Mouse (Mus musculus): ENCODE measurements around the gene Gm45713. TPM values are rescaled to one million over a fixed set of nuclear protein-coding genes. Genes with fewer than 3 reads are reported as not detected.
A peak's percentile ranks its signal among the peaks of the same experiment; 100 is the strongest.

The Gm45713 gene
- total RNA-seq, 1 experiment = 0.36 TPM

DNA sequence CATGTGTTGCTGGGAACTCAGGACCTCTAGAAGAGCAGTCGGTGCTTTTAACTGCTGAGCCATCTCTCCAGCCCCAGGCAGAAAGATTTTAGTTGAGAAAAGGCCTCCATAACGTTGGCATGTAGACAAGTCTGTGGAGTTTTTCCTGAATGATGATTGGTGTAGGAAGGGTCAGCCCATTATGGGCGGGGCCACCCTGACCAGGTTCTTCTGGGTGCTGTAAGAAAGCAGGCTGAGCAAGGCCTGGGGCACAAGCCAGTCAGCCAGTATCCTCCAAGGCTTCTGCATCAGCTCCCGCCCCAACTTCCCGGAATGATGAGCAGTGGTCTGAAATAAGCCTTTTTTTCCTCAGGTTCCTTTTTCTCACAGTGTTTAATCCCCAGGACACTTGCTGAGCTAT lies 55.0 kb downstream of the Gm45713 start:
- DNase-seq (ENCODE audit: low read depth, low spot score) = no peak
- peaks cover 0 to 24% of the 10 kb centered on the region in 2 experiments; a peak in 2 of 4 replicates for H3K4me1 ChIP-seq (ENCODE audit: control insufficient read depth in 2 of 2, insufficient read depth in 2 of 2, low read length in 2 of 2, poor library complexity in 1 of 2)
- H3K9ac ChIP-seq (ENCODE audit: insufficient read depth, low read depth, low read length, poor library complexity, severe bottlenecking) = no peak overlapping the region
- TF ChIP-seq ZNF384 (IDR thresholded peaks at IDR 0.05; ENCODE audit: low read depth, low read length) (no peak), MAFK (IDR thresholded peaks at IDR 0.05; ENCODE audit: insufficient read depth, low read depth, low read length) (no peak), CHD2 (IDR thresholded peaks at IDR 0.05; ENCODE audit: low read depth, low read length) (no peak), HCFC1 (IDR thresholded peaks at IDR 0.05; ENCODE audit: borderline replicate concordance, insufficient read depth, low read length) (no peak), ZC3H11A (IDR thresholded peaks at IDR 0.05; ENCODE audit: borderline replicate concordance, low read depth, low read length) (no peak)
- in situ Hi-C loops (cut with MboI; ENCODE audit: low sequenced_read_pairs in 2 of 2, unreplicated experiment in 2 of 2) = no loop called here
- H3K27ac ChIP-seq (ENCODE audit: insufficient read depth, low read depth, low read length, poor library complexity, severe bottlenecking) = no peak overlapping the region; the same call in 1 of the 2 replicates
- H3K36me3 ChIP-seq (ENCODE audit: control insufficient read depth, insufficient read depth, low read length, poor library complexity, severe bottlenecking) = peaks cover 16% of the 10 kb centered on the region
- no peak overlapping the region for H3K4me3 ChIP-seq (ENCODE audit: insufficient read depth in 1 of 2, low read depth in 1 of 2, low read length in 2 of 2, poor library complexity in 1 of 2, severe bottlenecking in 1 of 2)
- no peaks in the 10 kb centered on the region for H3K9me3 ChIP-seq (ENCODE audit: control insufficient read depth, insufficient read depth, low read depth, low read length)

GRCm38 (mm10) chr7:45079856-45080255 lies 56.2 kb downstream of the Gm45713 start:
- DNase-seq (ENCODE audit: low read depth, low spot score) = no peak
- no peak overlapping the region for H3K9ac ChIP-seq (ENCODE audit: insufficient read depth, low read depth, low read length, poor library complexity, severe bottlenecking)
- H3K4me1 ChIP-seq (ENCODE audit: control insufficient read depth in 2 of 2, insufficient read depth in 2 of 2, low read length in 2 of 2, poor library complexity in 1 of 2) = peaks cover 0 to 29% of the 10 kb centered on the region in 2 experiments; a peak in 2 of 4 replicates
- H3K4me3 ChIP-seq (ENCODE audit: insufficient read depth in 1 of 2, low read depth in 1 of 2, low read length in 2 of 2, poor library complexity in 1 of 2, severe bottlenecking in 1 of 2) = no peak overlapping the region
- in situ Hi-C loops (cut with MboI; ENCODE audit: low sequenced_read_pairs in 2 of 2, unreplicated experiment in 2 of 2) = loop anchor here in 1 of 2 experiments (5.0 kb wide), 1 partner anchor 52 kb away; no protein-coding TSS in a partner anchor
- TF ChIP-seq ZC3H11A (IDR thresholded peaks at IDR 0.05; ENCODE audit: borderline replicate concordance, low read depth, low read length) (peak; percentile 65; the same call in 1 of the 2 replicates), MAFK (IDR thresholded peaks at IDR 0.05; ENCODE audit: insufficient read depth, low read depth, low read length) (no peak)
- H3K9me3 ChIP-seq (ENCODE audit: control insufficient read depth, insufficient read depth, low read depth, low read length) = no peaks in the 10 kb centered on the region
- peaks cover 21% of the 10 kb centered on the region for H3K36me3 ChIP-seq (ENCODE audit: control insufficient read depth, insufficient read depth, low read length, poor library complexity, severe bottlenecking)
- no peak overlapping the region for H3K27ac ChIP-seq (ENCODE audit: insufficient read depth, low read depth, low read length, poor library complexity, severe bottlenecking)

DNA sequence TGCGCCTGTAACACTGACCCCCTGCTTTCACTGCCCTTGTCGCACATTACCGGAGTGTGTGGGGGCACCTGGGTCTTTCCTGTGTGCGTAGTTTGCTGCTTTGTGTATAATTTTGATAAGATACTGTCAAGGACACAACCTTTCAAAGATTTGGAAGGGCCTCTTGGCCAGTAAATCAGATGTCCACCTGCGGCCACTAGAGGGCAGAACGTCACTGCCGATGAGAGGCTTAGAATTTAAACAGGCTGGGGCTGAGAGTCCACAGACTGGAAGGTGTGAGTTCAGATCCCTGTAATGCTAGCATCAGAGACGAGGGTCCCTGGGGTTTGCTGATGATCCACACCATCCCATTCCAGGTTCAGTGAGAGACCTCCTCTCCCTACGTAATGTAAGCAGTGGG lies 57.5 kb downstream of the Gm45713 start:
- Histone ChIP-seq H3K27ac (ENCODE audit: insufficient read depth, low read depth, low read length, poor library complexity, severe bottlenecking) (no peak overlapping the region), H3K36me3 (ENCODE audit: control insufficient read depth, insufficient read depth, low read length, poor library complexity, severe bottlenecking) (peaks cover 27% of the 10 kb centered on the region), H3K4me1 (ENCODE audit: control insufficient read depth in 2 of 2, insufficient read depth in 2 of 2, low read length in 2 of 2, poor library complexity in 1 of 2) (peaks cover 0 to 30% of the 10 kb centered on the region in 2 experiments; a peak in 2 of 4 replicates), H3K9ac (ENCODE audit: insufficient read depth, low read depth, low read length, poor library complexity, severe bottlenecking) (no peak overlapping the region), H3K9me3 (ENCODE audit: control insufficient read depth, insufficient read depth, low read depth, low read length) (no peaks in the 10 kb centered on the region), H3K4me3 (ENCODE audit: insufficient read depth in 1 of 2, low read depth in 1 of 2, low read length in 2 of 2, poor library complexity in 1 of 2, severe bottlenecking in 1 of 2) (no peak overlapping the region)
- in situ Hi-C loops (cut with MboI; ENCODE audit: low sequenced_read_pairs in 2 of 2, unreplicated experiment in 2 of 2) = loop anchor here in 1 of 2 experiments (5.0 kb wide), 1 partner anchor 54 kb away; no protein-coding TSS in a partner anchor
- no peak for TF ChIP-seq HCFC1 (IDR thresholded peaks at IDR 0.05; ENCODE audit: borderline replicate concordance, insufficient read depth, low read length)
- TF ChIP-seq CHD2 (IDR thresholded peaks at IDR 0.05; ENCODE audit: low read depth, low read length) = no peak
- no peak for TF ChIP-seq MAFK (IDR thresholded peaks at IDR 0.05; ENCODE audit: insufficient read depth, low read depth, low read length)
- TF ChIP-seq ZNF384 (IDR thresholded peaks at IDR 0.05; ENCODE audit: low read depth, low read length) = no peak
- TF ChIP-seq ZC3H11A (IDR thresholded peaks at IDR 0.05; ENCODE audit: borderline replicate concordance, low read depth, low read length) = no peak
- no peak for DNase-seq (ENCODE audit: low read depth, low spot score)

GRCm38 (mm10) chr7:45077829-45078228 lies 58.2 kb downstream of the Gm45713 start:
- peaks cover 24% of the 10 kb centered on the region for H3K36me3 ChIP-seq (ENCODE audit: control insufficient read depth, insufficient read depth, low read length, poor library complexity, severe bottlenecking)
- H3K9me3 ChIP-seq (ENCODE audit: control insufficient read depth, insufficient read depth, low read depth, low read length) = no peaks in the 10 kb centered on the region
- DNase-seq (ENCODE audit: low read depth, low spot score) = no peak
- H3K4me1 ChIP-seq (ENCODE audit: control insufficient read depth in 2 of 2, insufficient read depth in 2 of 2, low read length in 2 of 2, poor library complexity in 1 of 2) = peaks cover 1 to 29% of the 10 kb centered on the region in 2 experiments; a peak in 3 of 4 replicates
- in situ Hi-C loops (cut with MboI; ENCODE audit: low sequenced_read_pairs in 2 of 2, unreplicated experiment in 2 of 2) = loop anchor here in 1 of 2 experiments (5.0 kb wide), 1 partner anchor 54 kb away; no protein-coding TSS in a partner anchor
- H3K9ac ChIP-seq (ENCODE audit: insufficient read depth, low read depth, low read length, poor library complexity, severe bottlenecking) = no peak overlapping the region
- H3K27ac ChIP-seq (ENCODE audit: insufficient read depth, low read depth, low read length, poor library complexity, severe bottlenecking) = no peak overlapping the region
- TF ChIP-seq CHD2 (IDR thresholded peaks at IDR 0.05; ENCODE audit: low read depth, low read length) (no peak), HCFC1 (IDR thresholded peaks at IDR 0.05; ENCODE audit: borderline replicate concordance, insufficient read depth, low read length) (no peak), ZC3H11A (IDR thresholded peaks at IDR 0.05; ENCODE audit: borderline replicate concordance, low read depth, low read length) (no peak), ZNF384 (IDR thresholded peaks at IDR 0.05; ENCODE audit: low read depth, low read length) (no peak), MAFK (IDR thresholded peaks at IDR 0.05; ENCODE audit: insufficient read depth, low read depth, low read length) (no peak)
- no peak overlapping the region for H3K4me3 ChIP-seq (ENCODE audit: insufficient read depth in 1 of 2, low read depth in 1 of 2, low read length in 2 of 2, poor library complexity in 1 of 2, severe bottlenecking in 1 of 2)

All from ES-E14 (cell line).